Mouse (Mus musculus) cortical plate, adult 2 months (tissue): Measurements from ENCODE around the gene Ilf2. TPM values are rescaled to one million over a fixed set of nuclear protein-coding genes. Genes with fewer than 3 reads are reported as not detected.

Experiments
- H3K27ac ChIP-seq: fragments of 200-500 bp; 2 replicates; pipeline ENCODE4 v1.5.1; 2012; ENCODE audit warnings: low read length, control low read depth, inconsistent platforms; ENCODE audit not compliant: insufficient read depth
- H3K4me1 ChIP-seq: fragments of 200-500 bp; 2 replicates; pipeline ENCODE4 v1.6.1; 2011; ENCODE audit warnings: low read length; ENCODE audit not compliant: control insufficient read depth, insufficient read depth
- H3K4me3 ChIP-seq: fragments of 200-500 bp; 2 replicates; pipeline ENCODE4 v1.5.1; 2011; ENCODE audit warnings: mild to moderate bottlenecking, low read length, control low read depth; ENCODE audit not compliant: insufficient read depth
- CTCF ChIP-seq: fragments of 200-500 bp; IDR thresholded peaks from 2 replicates; pipeline ENCODE4 v1.5.1; 2011; ENCODE audit warnings: mild to moderate bottlenecking, control low read depth, low read length; ENCODE audit not compliant: insufficient read depth; ENCODE audit errors: extremely low read depth
- POLR2A ChIP-seq: fragments of 200-500 bp; IDR thresholded peaks from 2 replicates; pipeline ENCODE4 v1.6.1; 2011; ENCODE audit warnings: mild to moderate bottlenecking, low read length, control low read depth; ENCODE audit not compliant: insufficient read depth; ENCODE audit errors: extremely low read depth
- polyA plus RNA-seq: library from polyadenylated mRNA; depleted of rRNA; stranded (reverse); fragments of >200 nt; gene quantifications from 2 replicates; pipeline ENCODE4 v1.2.3, GENCODE M21; 2012; rRNA removed

The Ilf2 gene
- polyA plus RNA-seq, result 78.7 and 79.5 TPM in 2 replicates

GRCm38 (mm10) chr3:90475831-90476611 lies at the start of gene Ilf2:
Ilf2 (plus strand) TSS chr3:90476126.
- Histone ChIP-seq H3K4me1 (peaks cover 1% of the 10 kb centered on the region; the same call in 1 of the 2 replicates), H3K27ac (no peak within 1 kb of the TSS), H3K4me3 (peak within 1 kb of the TSS; percentile 54)
- TF ChIP-seq CTCF (peak; percentile 55; the same call in 1 of the 2 replicates), POLR2A (peak; percentile 93)

GRCm38 (mm10) chr3:90427574-90427973 lies 48.4 kb upstream of the Ilf2 start:
- Histone ChIP-seq H3K4me3 (no peak overlapping the region), H3K27ac (no peak overlapping the region), H3K4me1 (peaks cover 8% of the 10 kb centered on the region; the same call in 1 of the 2 replicates)
- TF ChIP-seq POLR2A, result no peak
- no peak for TF ChIP-seq CTCF

- Histone ChIP-seq H3K4me3 (no peak overlapping the region), H3K27ac (no peak overlapping the region), H3K4me1 (peaks cover 8% of the 10 kb centered on the region; the same call in 1 of the 2 replicates)
- TF ChIP-seq POLR2A (no peak), CTCF (no peak)
Measured at GRCm38 (mm10) chr3:90428186-90428585, 47.7 kb upstream of the Ilf2 start.

GRCm38 (mm10) chr3:90429576-90429975 lies 46.4 kb upstream of the Ilf2 start:
- TF ChIP-seq POLR2A (no peak), CTCF (no peak)
- H3K4me3 ChIP-seq, result no peak overlapping the region
- H3K27ac ChIP-seq, result no peak overlapping the region
- peaks cover 5% of the 10 kb centered on the region; the same call in 1 of the 2 replicates for H3K4me1 ChIP-seq

- no peak for TF ChIP-seq POLR2A
- no peak for TF ChIP-seq CTCF
- no peak overlapping the region for H3K27ac ChIP-seq
- peaks cover 5% of the 10 kb centered on the region; the same call in 1 of the 2 replicates for H3K4me1 ChIP-seq
- peak overlapping the region; percentile 79; the same call in 1 of the 2 replicates for H3K4me3 ChIP-seq
Measured at GRCm38 (mm10) chr3:90432348-90432747, 43.6 kb upstream of the Ilf2 start.

GRCm38 (mm10) chr3:90432811-90433219 lies 43.1 kb upstream of the Ilf2 start:
- H3K27ac ChIP-seq, result peak overlapping the region; percentile 84
- H3K4me1 ChIP-seq, result peaks cover 5% of the 10 kb centered on the region; the same call in 1 of the 2 replicates
- TF ChIP-seq CTCF, result no peak
- no peak for TF ChIP-seq POLR2A
- peak overlapping the region; percentile 79 for H3K4me3 ChIP-seq

- Histone ChIP-seq H3K27ac (peak within 1 kb of the TSS; percentile 84), H3K4me3 (peak within 1 kb of the TSS; percentile 79), H3K4me1 (peaks cover 5% of the 10 kb centered on the region; the same call in 1 of the 2 replicates)
- TF ChIP-seq POLR2A (peak; percentile 92), CTCF (no peak)
Measured at GRCm38 (mm10) chr3:90433381-90434020, 42.4 kb upstream of the Ilf2 start, which contains the start of gene Ints3. Ints3 (minus strand) TSS chr3:90433622.

- no peak for TF ChIP-seq POLR2A
- TF ChIP-seq CTCF, result no peak
- H3K27ac ChIP-seq, result no peak overlapping the region
Measured at GRCm38 (mm10) chr3:90434073-90434730, 41.7 kb upstream of the Ilf2 start.

GRCm38 (mm10) chr3:90437131-90437530 lies 38.8 kb upstream of the Ilf2 start:
- Histone ChIP-seq H3K27ac (no peak overlapping the region), H3K4me1 (no peaks in the 10 kb centered on the region; the same call in 1 of the 2 replicates), H3K4me3 (no peak overlapping the region)
- TF ChIP-seq POLR2A (no peak), CTCF (no peak)

More at GRCm38 (mm10) chr3:90434073-90434730, 41.7 kb upstream of the Ilf2 start:
- Histone ChIP-seq H3K4me1 (peaks cover 4% of the 10 kb centered on the region; the same call in 1 of the 2 replicates), H3K4me3 (peak overlapping the region; percentile 79)
